Mouse (Mus musculus) midbrain, postnatal 0 days (tissue): ENCODE results near the gene Rnf185. TPM values are rescaled to one million over a fixed set of nuclear protein-coding genes. Genes with fewer than 3 reads are reported as not detected.

ENCODE experiments used
- ATAC-seq: fragments of 200-750 bp; cut with Nextera tagmentation; 2 replicates; pipeline ENCODE4 v1.8.0; 2017; ENCODE audit warnings: moderate number of reproducible peaks, mild to moderate bottlenecking, moderate TSS enrichment, moderate library complexity; ENCODE audit not compliant: low FRiP score
- DNase-seq: peaks from one replicate; pipeline ENCODE4 v3.0.0-alpha.2; 2015; ENCODE audit warnings: low spot score
- H3K27ac ChIP-seq: fragments of 300-500 bp; sonication (generic); 2 replicates; pipeline ENCODE4 v1.5.1; 2014; ENCODE audit warnings: low read depth, mild to moderate bottlenecking, low read length, mixed read lengths
- H3K27me3 ChIP-seq: fragments of 300-500 bp; sonication (generic); 2 replicates; pipeline ENCODE4 v1.6.1; 2014; ENCODE audit warnings: low read length, control low read depth, mixed read lengths; ENCODE audit not compliant: insufficient read depth
- H3K36me3 ChIP-seq: fragments of 300-500 bp; sonication (generic); 2 replicates; pipeline ENCODE4 v1.6.1; 2014; ENCODE audit warnings: low read length, control low read depth, mixed read lengths; ENCODE audit not compliant: insufficient read depth
- H3K4me1 ChIP-seq: fragments of 300-500 bp; sonication (generic); 2 replicates; pipeline ENCODE4 v1.6.1; 2014; ENCODE audit warnings: mild to moderate bottlenecking, control low read depth, antibody characterized with exemption, low read length, mixed read lengths; ENCODE audit not compliant: insufficient read depth
- H3K4me2 ChIP-seq: fragments of 300-500 bp; sonication (generic); 2 replicates; pipeline ENCODE4 v1.6.1; 2014; ENCODE audit warnings: low read depth, mild to moderate bottlenecking, low read length, mixed read lengths; ENCODE audit not compliant: poor library complexity, severe bottlenecking
- H3K4me3 ChIP-seq: fragments of 300-500 bp; sonication (generic); 2 replicates; pipeline ENCODE4 v1.5.1; 2014; ENCODE audit warnings: low read depth, mild to moderate bottlenecking, low read length, moderate library complexity
- H3K9ac ChIP-seq: fragments of 300-500 bp; sonication (generic); replicated peaks from 2 replicates; pipeline ENCODE4 v1.6.1; 2014; ENCODE audit warnings: mild to moderate bottlenecking, low read length, moderate library complexity, mixed read lengths; ENCODE audit not compliant: poor library complexity, severe bottlenecking
- H3K9me3 ChIP-seq: fragments of 300-500 bp; sonication (generic); 2 replicates; pipeline ENCODE4 v1.6.1; 2016; ENCODE audit warnings: low read length, control low read depth
- CTCF ChIP-seq: IDR thresholded peaks from 2 replicates; pipeline ENCODE4 v1.5.1; 2016; ENCODE audit warnings: antibody characterized with exemption, mild to moderate bottlenecking
- WGBS: fragments of 180-500 bp; shearing (Covaris S2); extraction: QIAGEN DNeasy Blood & Tissue Kit; methylation state at CpG from one replicate; pipeline ENCODE4 v1.1.7; 2014; 5-methylcytosine and 5-hydroxymethylcytosine counted together
- polyA plus RNA-seq: library from polyadenylated mRNA; unstranded; fragments of >200 nt; fragmentation: Nextera tagmentation; extraction: Ambion mirVana; gene quantifications from 2 replicates; pipeline ENCODE4 v1.2.1, GENCODE M21; 2015
- total RNA-seq: library from RNA; depleted of rRNA; stranded (reverse); fragments of >200 nt; gene quantifications from 2 replicates; pipeline ENCODE4 v1.2.3, GENCODE M21; 2014

Gene Rnf185
- total and polyA plus RNA-seq, 2 experiments from 2014 or later: 39.6 to 43.6 TPM

DNA sequence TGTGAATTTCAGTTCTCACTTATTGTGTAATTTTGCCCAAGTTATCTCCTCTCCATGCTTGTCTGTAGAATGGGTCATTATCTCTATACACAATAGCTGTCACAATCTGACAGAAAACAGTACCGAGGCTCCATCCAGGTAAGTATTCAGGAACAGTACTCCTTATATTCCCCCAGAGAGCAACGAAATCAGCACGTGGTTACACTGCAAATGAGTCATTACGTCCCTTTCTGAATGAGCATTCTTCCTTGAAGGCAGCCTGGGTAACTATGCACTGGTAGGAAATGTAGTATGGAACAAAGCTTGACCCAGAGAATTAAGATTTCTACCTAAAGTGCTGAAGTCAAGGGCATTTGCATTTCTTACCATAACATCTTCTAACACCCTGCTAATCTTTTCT, 9.5 kb downstream of the Rnf185 start:
- Histone ChIP-seq H3K27me3 (no peaks in the 10 kb centered on the region), H3K4me3 (no peak overlapping the region), H3K36me3 (no peaks in the 10 kb centered on the region), H3K4me2 (no peak overlapping the region), H3K9ac (no peak overlapping the region), H3K27ac (no peak overlapping the region), H3K9me3 (no peaks in the 10 kb centered on the region), H3K4me1 (no peaks in the 10 kb centered on the region)
- WGBS: 78% methylated on average over 4 of the region's 4 CpGs
- no peak for TF ChIP-seq CTCF
- ATAC-seq (no peak), DNase-seq (no peak)

DNA sequence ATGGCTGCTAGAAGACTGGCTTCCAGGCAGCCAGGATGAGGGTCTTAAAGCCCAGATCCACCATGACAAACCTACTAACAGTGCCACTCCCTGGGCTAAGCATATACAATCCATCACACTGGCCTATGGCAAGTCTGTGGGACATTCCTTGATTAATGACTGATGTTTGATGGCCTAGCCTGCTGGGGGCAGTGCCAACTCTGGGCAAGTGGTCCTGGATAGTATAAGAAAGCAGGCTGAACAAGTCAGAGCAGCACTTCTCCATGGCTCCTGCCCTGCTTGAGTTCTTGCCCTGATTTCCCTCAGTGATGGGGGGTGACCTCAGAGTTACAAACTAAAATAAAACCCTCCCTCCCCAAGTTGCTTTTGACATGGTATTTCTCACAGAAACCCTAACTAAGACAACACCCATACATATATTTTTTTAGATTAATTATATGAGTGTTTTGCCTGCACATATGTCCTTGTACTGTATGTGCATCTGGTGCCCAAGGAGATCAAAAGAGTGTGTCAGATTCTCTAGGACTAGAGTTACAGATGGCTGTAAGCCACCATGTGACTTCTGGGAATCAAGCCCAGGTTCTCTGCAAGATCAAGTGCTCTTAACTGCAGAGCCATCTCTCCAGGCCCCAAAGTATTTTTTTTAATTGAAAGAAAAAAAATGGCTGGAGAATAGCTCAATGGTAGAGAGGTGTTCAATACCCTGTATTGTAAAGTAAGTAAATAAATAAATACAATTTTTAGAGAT, 10.3 kb downstream of the Rnf185 start:
- TF ChIP-seq CTCF: no peak

DNA sequence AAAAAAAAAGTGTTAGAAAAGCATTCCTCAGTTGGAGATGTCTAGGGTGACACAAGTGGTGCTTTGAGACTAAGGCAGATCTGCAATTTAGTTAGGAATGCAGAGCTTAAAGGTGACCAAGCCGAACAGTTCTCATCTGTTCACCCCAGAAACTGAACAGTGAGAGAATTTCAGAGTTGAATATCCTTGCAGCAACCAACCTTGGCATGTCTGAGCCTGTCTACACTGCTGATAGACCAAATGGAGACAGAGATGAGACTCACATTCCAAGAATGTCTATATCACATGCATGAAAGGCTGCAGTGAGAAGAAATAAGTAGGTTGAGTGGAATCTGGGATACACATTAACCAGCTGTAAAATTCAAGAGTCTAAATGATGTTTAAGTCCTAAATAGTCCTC, 14.5 kb downstream of the Rnf185 start:
- H3K9me3 ChIP-seq: no peaks in the 10 kb centered on the region
- H3K4me3 ChIP-seq: no peak overlapping the region
- ATAC-seq: no peak
- H3K9ac ChIP-seq: no peak overlapping the region
- H3K4me1 ChIP-seq: no peaks in the 10 kb centered on the region
- H3K36me3 ChIP-seq: no peaks in the 10 kb centered on the region
- no peaks in the 10 kb centered on the region for H3K27me3 ChIP-seq
- no peak overlapping the region for H3K27ac ChIP-seq
- 98% methylated on average over 1 of the region's 1 CpGs for WGBS
- no peak overlapping the region for H3K4me2 ChIP-seq
- no peak for TF ChIP-seq CTCF
- DNase-seq: no peak

More for the DNA sequence above, 10.3 kb downstream of the Rnf185 start:
- no peaks in the 10 kb centered on the region for H3K36me3 ChIP-seq
- H3K4me2 ChIP-seq: no peak overlapping the region
- no peak overlapping the region for H3K27ac ChIP-seq
- H3K27me3 ChIP-seq: no peaks in the 10 kb centered on the region
- no peak overlapping the region for H3K9ac ChIP-seq
- ATAC-seq (no peak), DNase-seq (peak; percentile 74)
- H3K4me3 ChIP-seq: no peak overlapping the region
- no peaks in the 10 kb centered on the region for H3K4me1 ChIP-seq
- no peaks in the 10 kb centered on the region for H3K9me3 ChIP-seq

DNA sequence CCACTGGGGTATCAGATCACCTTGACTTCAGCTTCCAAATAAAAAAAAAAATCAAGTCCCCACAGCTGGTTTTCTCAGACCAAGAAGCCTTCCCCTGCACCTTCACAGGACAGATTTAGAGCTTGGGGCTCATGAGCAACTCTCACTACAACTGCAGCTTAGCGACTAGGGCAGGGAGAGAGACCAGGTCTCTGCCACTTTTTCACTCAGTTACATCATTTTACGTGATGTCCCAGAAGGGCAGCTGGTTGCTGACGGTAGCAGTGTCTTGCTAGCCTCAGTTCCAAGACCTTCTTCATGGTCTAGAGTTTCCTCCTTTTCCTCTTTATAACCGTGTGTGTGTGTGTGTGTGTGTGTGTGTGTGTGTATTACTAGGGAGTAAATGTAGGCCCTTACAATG, 18.4 kb downstream of the Rnf185 start:
- Histone ChIP-seq H3K27me3 (no peaks in the 10 kb centered on the region), H3K4me2 (no peak overlapping the region), H3K9me3 (no peaks in the 10 kb centered on the region), H3K9ac (no peak overlapping the region), H3K4me3 (no peak overlapping the region), H3K27ac (no peak overlapping the region), H3K36me3 (no peaks in the 10 kb centered on the region), H3K4me1 (no peaks in the 10 kb centered on the region)
- DNase-seq: no peak
- no peak for ATAC-seq
- 86% methylated on average over 4 of the region's 4 CpGs for WGBS
- no peak for TF ChIP-seq CTCF

DNA sequence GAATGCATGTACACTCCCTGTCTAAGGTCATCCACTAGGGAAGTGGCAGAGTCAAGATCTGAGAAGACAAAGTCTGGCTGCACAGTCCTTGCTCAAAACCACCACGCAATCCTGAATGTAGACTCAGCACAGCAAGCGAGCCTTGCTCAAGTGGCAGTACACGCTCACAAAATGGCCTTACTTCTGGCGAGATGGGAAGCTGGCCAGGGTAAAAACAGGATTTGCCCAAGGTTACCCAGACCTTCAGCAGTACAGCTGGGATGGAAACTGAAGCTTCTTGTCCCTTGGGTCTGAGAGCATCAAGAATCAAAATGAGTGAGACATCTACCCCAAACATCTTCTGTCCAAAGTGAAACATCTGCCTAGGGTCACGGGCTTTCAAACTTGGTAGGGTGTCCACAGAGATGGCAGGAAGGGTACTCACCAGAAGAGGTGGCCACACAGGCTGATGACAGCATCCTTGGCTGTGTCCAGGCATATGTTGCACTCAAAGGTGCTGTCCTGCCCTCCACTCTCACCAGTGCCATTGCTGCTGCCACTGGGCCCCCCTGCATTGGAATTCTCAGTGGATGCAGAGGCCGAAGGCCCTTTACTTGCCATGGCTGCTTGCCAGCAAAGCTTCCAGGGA, 20.1 kb downstream of the Rnf185 start:
- H3K9ac ChIP-seq: no peak overlapping the region
- no peak overlapping the region for H3K4me3 ChIP-seq
- no peak for TF ChIP-seq CTCF
- H3K9me3 ChIP-seq: no peaks in the 10 kb centered on the region
- no peaks in the 10 kb centered on the region for H3K27me3 ChIP-seq
- no peak for ATAC-seq
- no peaks in the 10 kb centered on the region for H3K36me3 ChIP-seq
- H3K27ac ChIP-seq: no peak overlapping the region
- no peak for DNase-seq
- 93% methylated on average over 6 of the region's 6 CpGs for WGBS
- H3K4me1 ChIP-seq: no peaks in the 10 kb centered on the region
- H3K4me2 ChIP-seq: no peak overlapping the region

DNA sequence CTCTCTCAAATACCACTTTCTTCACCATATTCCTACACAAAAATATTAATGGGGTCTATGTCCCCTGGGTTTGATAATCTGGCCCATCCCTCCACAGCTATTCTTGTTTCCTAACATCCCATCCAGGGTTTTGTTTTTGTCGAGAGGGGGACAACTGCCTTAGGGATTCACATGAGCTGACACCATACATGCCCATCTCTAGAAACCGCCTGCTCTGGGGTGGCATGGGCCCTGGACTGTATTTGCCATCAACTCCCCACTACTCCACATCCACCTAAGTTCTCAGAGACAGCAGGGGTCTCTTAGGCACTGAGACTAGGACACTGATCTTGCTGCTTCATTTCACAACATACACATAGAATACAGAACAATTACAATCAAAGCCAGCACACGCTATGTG, 20.6 kb downstream of the Rnf185 start:
- Histone ChIP-seq H3K9ac (no peak overlapping the region), H3K4me3 (no peak overlapping the region), H3K27me3 (no peaks in the 10 kb centered on the region), H3K36me3 (no peaks in the 10 kb centered on the region), H3K27ac (no peak overlapping the region), H3K4me1 (no peaks in the 10 kb centered on the region), H3K9me3 (no peaks in the 10 kb centered on the region), H3K4me2 (no peak overlapping the region)
- TF ChIP-seq CTCF: no peak
- DNase-seq (no peak), ATAC-seq (no peak)
- 85% methylated on average over 3 of the region's 3 CpGs for WGBS
